Mouse (Mus musculus) thymus, postnatal 25 days (tissue): ENCODE measurements at regions not wholly inside any gene's neighbourhood (a gene's known extent, or its start where the extent isn't known, plus 50 kb on each side); places are given as distances from the start of the nearest gene placed in this dataset.

Source experiments
- DNase-seq: peaks from one replicate; pipeline ENCODE4 v3.0.0; 2022

DNA sequence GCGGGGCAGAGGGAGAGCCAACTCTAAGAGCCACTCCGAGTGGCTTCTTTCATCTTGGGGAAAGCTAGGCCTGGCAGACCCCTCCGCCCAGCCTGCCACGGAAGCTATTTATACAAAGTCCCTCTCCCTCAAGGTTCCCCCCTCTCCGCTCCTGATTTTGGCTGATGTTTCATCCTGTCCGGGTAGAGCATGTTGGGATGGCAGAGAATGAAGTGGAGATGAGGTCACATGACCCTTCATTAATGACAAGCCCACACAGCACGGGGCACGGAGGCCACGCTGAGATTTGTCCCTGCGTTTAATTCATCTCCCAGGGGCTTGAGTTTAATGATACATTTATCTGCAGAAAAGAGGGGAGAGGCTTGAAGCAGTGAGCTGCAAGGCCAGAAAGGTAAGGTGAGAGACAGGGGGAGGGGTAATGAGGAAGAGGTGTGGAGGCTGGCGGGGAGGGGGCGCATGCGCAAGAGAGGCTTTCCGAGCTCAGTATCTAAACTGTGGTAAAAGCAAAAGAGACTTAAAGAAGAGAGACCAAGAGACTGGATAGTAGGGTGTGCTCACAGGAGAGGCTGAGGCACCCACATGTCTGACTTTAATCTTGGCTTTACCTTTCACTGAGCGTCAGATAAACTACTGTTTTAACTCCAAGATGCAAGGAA lies 111.7 kb downstream of the Chst1 start:
- no peak for DNase-seq

DNA sequence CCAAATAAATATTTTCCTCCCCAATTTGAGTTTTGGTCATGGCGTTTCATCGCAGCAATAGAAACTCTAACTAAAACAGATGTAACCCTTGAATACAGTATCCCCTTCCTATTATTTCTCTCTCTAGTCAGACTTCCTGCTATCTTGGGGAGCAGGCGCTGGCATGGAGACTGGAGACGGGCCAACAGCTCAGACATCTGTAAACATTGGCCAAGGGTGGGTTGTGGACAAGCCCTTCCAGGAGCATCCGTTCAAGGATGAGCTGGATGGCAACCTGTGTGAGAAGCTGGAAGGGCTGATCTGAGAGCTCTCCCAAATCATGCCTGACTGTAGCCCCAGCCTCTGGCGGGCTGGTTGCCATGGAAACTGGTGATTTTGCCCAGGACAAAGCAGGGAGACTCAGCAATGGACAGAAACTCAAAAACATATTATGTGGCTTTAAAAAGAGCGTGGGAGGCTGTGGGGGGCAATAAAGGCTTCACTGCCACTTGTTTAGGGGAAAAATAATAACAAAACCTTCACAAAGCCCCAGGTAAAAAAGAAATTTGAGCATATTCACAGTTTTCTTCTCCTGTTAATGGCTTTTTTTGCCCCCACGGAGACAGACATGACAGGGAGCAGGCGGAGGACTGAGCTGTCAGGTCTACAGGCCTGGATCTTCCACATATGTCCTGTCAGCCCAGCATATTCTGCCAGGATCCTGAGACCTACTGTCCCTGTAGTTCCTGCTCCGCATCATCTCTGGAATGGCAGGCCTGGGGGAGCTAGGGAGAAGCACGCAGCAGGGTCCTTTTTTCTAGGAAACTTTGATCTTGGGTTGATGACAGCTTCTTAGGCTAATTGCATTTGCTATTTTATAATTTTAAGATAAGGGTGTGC lies 113.0 kb downstream of the Chst1 start:
- DNase-seq, result no peak

DNA sequence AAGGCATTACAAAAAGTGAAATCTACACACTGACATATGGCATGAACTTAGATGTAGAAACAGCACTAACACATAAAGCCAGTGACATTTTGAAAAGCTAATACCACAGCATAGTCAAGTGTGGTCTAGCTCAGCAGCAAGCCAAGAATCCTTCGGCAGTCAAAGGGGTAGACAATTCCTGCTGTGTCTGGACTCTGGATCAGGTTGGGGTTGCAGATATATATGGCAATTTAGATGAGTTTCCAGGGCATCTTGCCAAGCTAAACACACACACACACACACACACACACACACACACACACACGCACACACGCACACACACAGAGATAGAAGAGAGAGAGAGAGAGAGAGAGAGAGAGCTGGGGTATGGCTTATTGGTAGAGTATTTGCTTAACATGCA lies 118.2 kb downstream of the Chst1 start:
- DNase-seq, result no peak

DNA sequence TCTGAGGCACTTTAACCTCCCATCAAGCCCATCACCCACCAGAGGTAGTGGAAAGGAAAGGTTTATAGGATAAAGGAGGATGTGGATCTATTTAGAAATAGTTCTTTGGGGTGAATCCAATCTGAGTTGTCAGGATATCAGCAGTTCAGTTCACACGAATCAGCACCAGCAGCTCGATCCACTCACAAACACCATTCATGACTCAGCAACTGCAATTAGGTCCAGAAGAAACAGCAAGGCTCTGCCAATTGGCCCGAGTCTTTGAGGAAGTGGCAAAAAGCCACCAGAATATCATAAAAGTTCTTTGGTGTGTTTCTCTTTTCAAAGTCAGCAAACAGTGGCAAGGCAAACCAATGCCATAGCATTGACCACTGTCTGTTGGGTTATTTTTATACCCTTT lies 122.4 kb downstream of the Chst1 start:
- no peak for DNase-seq

DNA sequence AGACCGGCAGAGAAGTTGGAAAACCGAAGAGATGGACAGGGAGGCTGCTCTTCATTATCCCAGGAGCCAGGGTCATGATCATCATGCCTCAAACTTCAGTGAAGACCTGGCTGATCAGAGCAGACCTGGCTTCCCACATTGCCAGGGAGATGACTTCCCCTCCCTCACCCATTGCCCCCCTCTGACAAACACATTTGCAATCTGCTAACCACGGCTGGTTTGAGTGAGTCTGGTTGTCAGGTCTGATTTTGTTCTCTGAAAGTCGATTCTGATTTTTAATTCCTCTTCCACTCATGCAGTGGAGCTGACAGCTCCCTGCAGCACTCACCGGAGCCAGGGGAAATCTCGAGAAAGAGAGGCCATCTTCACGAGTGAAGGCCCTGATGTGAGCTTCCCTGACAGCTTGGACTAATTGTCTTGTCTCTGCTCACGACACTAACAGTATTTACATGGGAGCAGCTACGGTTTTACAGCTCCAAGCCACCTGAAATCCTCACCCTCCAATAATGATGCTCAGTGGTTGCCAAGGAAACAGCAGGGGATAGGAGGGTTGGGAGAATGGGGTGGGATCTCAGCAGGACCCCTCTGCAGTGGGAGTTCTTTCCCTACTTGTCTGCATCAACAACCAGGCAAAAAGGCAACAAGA lies 124.2 kb downstream of the Chst1 start:
- no peak for DNase-seq

DNA sequence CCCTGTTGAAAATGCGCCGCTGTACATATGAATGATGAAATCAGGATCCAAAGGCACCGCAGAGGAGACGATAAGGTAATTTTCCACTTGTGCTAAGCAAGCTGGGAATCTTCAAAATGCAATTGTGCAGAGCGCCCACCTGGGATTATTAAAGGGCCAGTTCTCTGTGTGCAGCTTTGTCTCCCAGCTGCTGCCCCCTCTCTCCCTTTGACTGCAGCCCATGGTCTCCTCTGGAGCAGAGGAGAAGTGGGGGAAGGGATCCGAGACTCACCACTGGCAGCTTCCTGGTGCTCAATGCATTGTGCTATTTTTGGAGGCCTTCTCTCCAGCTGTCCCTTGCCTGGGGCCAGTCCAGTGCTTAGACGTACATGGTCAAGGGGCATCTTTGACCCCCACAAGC lies 127.1 kb downstream of the Chst1 start:
- no peak for DNase-seq

DNA sequence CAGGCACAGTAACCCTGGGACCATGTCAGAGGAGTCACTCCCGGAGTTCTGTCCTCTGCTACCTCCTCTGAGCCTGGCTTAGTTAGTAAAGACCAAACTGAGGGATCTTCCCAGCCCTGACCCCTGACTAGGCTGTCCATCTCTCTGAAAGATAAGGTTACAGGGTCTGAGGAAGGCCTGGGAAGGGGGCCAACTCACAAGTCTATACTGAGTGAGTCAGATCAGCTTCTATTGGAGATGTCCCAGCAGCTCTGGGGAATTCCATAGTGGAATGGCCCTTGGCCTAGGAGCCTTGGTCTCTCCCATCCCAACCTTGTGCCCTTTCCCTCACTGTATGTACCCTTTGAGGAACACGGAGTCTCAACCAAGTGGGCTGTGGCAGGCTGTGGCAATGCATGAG lies 127.7 kb downstream of the Chst1 start:
- DNase-seq, result no peak

DNA sequence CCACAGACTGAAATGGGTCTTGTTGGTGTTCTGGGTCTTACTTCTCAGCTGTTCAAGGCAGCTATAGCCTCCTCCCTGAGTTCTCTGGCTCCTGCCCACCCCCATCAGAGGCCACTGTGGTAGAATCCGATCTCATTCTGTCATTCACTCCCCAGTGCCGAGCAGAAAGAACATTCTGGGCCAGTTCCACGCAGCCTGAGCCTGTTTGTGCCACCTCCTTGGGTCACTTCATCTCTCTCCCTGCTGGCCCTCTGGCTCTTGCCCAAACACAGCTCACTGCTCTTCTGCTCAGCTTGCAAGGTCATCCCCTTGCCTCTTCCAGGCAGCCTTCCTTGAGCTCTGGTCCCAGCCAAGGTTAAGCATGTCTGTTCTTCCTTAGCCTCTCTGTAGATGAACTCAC lies 128.9 kb downstream of the Chst1 start:
- DNase-seq, result no peak

DNA sequence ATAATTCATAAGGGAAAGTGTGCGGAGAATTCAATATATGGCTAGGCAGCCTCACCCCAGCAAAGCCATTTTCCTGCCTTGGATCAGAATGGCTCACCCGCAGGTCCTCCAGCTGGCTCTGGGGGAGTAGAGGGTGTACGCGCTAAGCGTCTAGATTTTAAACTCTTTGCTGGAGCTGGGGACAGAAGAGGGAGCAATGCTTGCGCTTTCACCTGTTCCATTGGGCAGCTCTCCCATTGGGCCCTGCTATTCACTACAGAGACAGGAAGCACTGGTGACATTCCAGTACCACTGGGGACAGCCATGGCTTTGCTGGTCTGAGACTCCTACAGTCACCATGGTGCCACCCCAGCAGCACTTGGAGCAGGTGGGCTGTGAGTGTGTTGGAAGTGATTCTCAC lies 130.9 kb downstream of the Chst1 start:
- DNase-seq, result no peak

DNA sequence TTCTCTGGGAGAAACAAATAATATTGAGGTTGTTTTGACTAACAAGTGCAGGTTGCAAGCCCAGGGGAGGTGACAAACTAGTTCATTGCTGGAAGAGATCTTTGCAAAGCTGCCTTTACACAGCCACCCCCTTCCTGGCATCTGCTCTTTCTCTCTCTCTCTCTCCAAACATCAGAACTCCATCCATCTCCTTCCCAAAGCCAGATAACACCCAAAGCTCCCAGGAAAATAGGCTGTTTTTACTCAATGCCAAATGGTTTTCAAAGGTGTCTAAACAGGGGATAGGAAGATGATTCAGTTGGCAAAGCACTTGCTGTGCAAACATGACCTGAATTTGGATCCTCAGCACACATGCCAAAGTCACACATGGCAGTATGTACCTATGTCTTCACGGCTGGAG lies 133.9 kb downstream of the Chst1 start:
- DNase-seq, result no peak

DNA sequence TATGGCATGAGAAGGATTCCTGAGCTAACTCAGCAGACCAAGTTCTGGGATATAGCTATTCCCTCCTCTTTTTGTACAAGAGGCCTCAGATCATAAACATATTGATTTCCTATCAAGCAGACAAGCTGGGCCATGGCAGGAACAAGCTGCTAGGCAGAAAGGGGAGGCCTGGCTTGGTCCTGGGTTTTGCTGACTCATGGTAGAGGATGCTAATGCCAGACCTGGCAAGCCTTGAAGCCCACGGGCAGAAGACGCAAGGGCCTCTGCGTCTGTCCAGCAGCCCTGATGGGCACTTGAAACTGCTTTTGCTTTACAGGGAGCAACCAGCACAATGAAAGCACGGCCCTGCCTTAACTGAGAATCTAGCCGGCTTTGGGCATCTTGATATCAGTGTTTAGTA lies 136.3 kb downstream of the Chst1 start:
- no peak for DNase-seq

DNA sequence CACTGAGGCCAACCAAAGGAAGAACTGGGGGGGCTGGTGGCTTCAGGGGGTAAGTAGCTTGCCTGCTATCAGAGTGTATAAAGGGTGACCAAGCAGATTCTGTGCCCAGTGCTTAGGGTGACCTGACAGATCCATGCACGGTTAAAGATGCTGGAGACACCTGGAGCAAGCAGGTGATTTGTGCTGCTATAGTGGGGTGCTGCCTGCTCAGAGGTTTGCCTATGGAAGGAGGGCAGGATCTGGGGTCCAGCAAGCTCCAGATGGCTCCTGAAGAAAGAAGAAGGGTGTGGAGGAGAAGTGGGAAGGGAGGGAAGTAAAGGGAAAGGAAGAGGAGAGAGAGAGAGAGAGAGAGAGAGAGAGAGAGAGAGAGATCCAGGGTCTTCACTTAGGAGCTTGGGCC lies 137.8 kb downstream of the Chst1 start:
- DNase-seq, result no peak

DNA sequence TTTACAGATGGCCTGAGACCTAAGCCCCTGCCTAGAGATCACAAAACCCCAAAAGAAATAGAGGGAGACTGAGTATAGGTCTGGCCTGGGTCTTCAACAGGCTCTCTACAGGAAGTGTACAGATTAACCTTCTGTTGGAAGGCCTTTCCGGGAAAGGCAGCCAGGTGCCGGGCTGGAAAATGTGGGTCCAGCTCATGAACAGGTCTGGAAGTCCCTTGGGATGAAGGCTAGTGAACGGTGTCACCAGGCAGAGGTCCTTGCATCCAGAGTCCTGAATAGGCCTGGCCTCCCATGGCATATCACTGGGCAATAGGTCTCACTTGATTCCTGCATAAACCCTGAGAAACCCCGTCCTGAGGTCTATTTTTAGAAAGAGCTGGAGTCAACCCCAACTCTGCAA lies 140.1 kb downstream of the Chst1 start:
- DNase-seq, result no peak

DNA sequence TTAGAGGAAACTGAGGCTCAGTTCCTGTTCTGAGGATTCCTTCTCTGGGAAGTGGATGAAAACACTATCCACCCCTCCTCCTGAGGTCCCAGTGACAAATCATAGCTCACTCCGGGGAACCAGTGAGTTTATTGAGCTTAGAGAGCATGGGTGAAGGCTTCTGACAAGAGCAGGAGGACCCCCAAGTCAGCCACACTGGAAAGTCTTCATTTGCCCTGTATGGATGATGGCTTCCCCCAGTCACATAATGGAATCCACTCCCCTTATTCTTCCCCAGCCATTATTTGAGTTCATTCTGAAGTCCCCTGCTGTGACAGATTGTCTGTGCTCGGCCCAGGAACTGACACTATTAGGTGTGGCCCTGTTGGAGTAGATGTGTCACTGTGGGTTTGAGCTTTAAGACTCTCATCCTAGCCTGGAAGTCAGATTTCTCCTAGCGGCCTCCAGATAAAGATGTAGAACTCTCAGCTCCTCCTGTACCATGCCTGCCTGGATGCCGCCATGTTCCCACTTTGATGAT lies 141.3 kb downstream of the Chst1 start:
- no peak for DNase-seq

DNA sequence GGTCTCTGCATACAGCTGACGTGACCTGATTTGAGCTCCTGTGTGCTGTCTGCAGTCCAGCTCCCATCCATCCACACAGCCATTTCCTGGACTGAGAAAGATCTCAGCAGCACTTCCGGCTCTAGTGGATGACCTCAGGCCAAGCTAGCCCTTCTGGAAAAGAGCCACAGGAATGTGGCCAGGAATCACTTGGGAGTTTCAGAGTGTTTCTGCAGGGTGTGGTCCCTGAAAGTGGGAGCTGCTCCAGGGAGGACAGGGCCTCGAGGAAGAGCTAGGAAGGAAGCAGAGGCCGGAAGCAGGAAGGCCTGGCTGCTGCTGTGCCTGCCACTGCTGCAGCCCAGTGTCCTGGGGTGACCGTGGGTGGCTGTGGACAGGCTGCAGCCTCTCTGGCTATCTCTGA lies 142.5 kb downstream of the Chst1 start:
- no peak for DNase-seq

DNA sequence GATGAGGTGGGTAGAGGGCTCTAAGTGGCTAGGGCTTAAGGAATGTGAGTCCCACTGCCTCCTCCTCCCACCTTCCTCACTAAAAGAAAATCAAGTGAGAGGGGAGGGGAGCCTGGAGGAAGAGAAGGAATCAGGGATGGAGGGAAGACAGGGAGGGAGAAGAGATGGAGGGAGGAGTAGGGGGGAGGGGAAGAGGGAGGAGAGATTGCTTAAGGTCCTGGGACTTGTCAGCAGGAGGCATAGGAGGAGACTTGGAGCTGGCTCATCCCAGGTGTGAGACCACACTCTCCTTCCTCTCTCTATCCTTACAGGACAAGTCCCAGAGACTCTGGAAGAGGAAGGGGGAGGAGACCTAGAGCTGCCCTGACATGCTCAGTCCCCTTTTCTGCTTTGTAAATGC lies 143.2 kb downstream of the Chst1 start:
- no peak for DNase-seq

DNA sequence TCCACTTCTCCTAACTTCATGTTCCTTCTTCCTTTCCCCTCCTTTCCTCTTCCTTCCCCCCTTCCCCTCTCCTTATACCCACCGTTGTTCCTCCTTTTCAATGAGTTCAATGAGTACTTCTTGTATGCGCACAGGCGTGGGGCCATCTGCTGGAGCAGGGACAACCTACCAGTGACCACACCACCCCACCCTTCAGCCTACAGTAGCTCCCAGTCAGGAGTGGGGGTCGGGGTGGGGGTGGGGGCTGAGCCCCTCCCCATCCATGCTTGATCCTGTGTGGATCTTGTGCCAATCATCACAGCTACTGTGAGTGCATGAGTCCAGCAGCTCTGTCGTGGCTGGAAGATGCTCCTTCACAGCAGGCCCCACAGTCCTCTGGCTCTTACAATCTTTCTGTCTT lies 143.6 kb downstream of the Chst1 start:
- DNase-seq, result no peak

DNA sequence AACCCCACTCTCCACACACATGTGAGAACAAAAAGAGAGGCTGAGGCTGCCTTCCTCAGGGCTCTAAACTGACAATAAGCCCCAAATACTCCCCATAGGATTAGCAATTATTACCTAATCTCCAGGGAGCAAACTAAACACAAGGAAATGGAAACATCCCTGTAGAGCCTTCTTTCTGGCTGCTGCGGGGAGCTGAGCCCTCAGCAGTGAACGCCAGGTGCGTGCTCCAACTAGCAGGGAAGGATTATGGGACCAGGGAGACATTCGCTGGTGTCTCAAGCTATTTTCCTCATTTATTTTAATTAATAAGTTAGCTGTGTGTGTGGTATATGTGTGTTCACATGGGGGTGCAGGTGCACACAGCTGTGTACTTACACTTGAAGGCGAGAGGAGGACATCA lies 144.4 kb downstream of the Chst1 start:
- DNase-seq, result no peak

DNA sequence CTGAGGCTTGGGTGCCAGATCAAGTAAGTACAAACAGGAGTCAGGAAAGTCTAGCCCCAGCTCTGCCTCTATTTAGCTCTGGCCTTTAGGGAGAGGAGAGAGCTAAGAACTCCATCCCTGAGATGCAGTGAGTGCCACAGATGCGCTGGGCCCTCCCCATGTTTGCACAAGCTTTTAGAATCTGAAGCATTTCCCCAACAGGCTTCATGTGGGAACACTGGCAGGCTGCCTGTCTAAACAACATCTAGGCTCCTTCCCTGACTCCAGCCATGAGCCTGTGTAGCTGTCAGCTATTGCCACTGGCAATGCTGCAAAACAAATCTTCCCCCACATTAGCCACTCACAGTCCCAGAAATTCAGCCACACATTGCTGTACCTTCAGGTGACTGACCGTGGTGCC lies 147.9 kb downstream of the Chst1 start:
- DNase-seq, result no peak

DNA sequence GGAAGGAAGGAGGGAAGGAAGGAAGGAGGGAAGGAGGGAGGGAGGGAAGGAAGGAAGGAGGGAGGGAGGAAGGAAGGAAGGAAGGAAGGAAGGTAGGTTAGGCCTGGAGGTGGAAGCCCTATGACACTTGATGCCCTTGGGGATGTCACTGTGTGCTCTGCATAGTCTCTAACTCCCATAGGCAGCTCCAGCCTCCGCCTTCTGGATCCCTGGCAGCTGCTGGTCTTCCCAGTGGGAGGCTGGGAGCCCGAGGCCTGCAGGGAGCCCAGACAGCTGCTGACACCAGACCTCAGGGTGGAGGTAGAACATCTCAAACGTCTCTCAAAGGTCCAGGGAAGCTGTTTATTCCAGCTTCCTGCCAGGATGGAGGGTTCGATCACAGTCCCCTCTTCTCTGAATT lies 150.6 kb downstream of the Chst1 start:
- DNase-seq, result no peak

DNA sequence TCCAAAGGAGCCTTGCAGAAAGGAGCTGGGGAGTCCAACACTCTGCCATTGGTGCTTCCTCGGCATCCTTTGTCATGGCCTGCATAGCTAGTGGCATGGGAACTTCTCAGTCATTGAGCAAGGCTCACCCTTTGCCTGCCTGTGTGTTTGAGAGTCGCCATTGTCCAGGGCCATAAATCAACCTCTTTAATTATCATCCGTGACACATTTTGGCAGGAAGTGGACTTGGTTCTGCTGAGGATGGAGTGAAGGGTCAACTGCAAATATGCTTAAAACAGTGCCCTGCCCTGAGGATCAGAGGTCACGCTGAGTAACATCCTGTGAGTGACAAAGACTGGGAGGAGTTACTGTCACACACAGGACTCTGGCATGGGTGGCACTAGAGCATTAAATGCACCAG lies 151.2 kb downstream of the Chst1 start:
- no peak for DNase-seq

DNA sequence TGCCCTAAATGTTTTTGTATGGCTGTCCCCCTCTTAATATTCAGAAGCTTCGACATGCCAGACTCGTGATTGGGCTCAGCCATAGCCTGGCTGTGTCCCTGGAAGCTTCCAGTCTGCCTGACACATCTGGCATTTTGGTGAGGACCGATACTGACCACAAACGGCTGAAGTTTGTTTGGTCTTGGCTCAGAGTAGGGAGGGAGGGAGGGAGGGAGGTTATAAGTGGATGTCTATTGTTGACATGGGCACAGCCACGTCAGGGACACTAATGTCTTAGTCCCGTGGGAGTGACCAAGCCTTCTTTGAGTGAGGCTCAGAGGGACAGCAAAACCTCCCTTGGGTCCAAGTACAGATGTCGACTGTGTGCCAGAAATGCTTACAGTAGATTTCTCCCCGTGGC lies 151.7 kb downstream of the Chst1 start:
- DNase-seq, result no peak

DNA sequence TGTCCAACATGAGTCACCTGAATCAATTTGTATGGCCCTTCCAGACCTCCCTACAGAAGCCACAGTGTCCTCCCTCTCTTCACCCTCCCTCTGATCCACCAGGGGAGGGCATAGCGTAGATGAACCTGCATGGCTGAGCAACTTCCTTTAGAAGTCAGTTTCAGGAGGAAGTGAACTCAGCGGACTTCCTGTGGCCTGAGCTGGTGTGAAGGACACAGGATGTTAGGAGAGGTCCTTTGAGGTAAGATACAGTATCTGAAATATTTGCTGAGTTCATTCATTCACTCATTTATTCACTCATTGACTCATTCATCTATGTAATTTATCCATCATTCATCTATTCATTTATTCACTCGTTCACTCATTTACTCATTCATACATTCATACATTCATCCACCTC lies 152.6 kb downstream of the Chst1 start:
- no peak for DNase-seq

DNA sequence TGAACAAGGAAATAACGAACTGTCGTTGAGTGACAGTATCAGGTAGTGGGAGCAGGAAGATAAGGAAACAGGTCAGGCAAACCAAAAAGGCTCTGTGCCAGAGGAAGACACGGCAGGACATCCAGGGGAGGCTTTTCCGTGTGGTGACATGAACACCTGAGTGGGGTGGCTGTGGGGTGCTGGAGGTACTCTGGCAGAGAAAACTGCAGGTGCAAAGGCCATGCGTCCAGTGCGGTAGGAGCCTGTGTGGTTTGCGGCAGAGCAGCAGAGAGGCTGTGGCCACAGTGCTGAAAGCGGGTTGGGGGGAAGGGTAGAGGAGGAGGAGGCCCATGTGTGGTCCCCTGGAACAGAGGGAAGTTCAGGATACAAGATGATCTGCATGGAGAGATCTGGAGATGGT lies 153.3 kb downstream of the Chst1 start:
- DNase-seq, result no peak
